Mouse (Mus musculus) heart, postnatal 0 days (tissue): ENCODE data around the gene Gstt2.

ENCODE experiments used
- CTCF ChIP-seq: IDR thresholded peaks from 2 replicates; pipeline ENCODE4 v1.5.1; 2016; ENCODE audit warnings: antibody characterized with exemption, control low read depth, low read depth
- EP300 ChIP-seq: IDR thresholded peaks from 2 replicates; pipeline ENCODE4 v1.6.1; 2016; ENCODE audit warnings: antibody characterized with exemption, low read depth

GRCm38 (mm10) chr10:75882433-75883231 is 45.4 kb upstream of the Gstt2 start:
- TF ChIP-seq EP300 (no peak), CTCF (no peak)
